Mouse (Mus musculus) MEL (cell line): Measurements from ENCODE around the gene Hectd3. TPM values are rescaled to one million over a fixed set of nuclear protein-coding genes. Genes with fewer than 3 reads are reported as not detected.

Experiments
- DNase-seq: peaks from one replicate; pipeline ENCODE4 v3.0.0; 2011; ENCODE audit warnings: low read depth, low spot score
- H3K27ac ChIP-seq: 2 replicates; pipeline ENCODE4 v1.5.1; 2012; ENCODE audit warnings: low read depth, mild to moderate bottlenecking, control low read depth, low read length, moderate library complexity; ENCODE audit not compliant: control insufficient read depth
- H3K27me3 ChIP-seq, 2 experiments: fragments of 150-350 bp in 1 of 2; sonication (generic) in 1 of 2; 2 replicates each; pipeline ENCODE4 v1.6.1; 2012; ENCODE audit warnings: low read length in 2 of 2, mild to moderate bottlenecking in 2 of 2, improper control_type of control experiment in 1 of 2, moderate library complexity in 1 of 2; ENCODE audit not compliant: insufficient read depth in 2 of 2, control insufficient read depth in 1 of 2
- H3K36me3 ChIP-seq, 2 experiments: 2 replicates each; pipeline ENCODE4 v1.6.1; 2012 to 2014; ENCODE audit warnings: low read length in 2 of 2, improper control_type of control experiment in 1 of 2, inconsistent platforms in 1 of 2, mild to moderate bottlenecking in 1 of 2; ENCODE audit not compliant: insufficient read depth in 2 of 2, control insufficient read depth in 1 of 2
- H3K4me1 ChIP-seq, 2 experiments: fragments of 150-350 bp in 1 of 2; sonication (generic) in 1 of 2; 2 replicates each; pipeline ENCODE4 v1.6.1; 2012; ENCODE audit warnings: low read length in 2 of 2, improper control_type of control experiment in 1 of 2, mild to moderate bottlenecking in 1 of 2; ENCODE audit not compliant: insufficient read depth in 2 of 2, control insufficient read depth in 1 of 2
- H3K4me3 ChIP-seq, 2 experiments: fragments of 150-350 bp in 1 of 2; sonication (generic) in 1 of 2; 2 replicates each; pipeline ENCODE4 v1.5.1; 2012; ENCODE audit warnings: low read depth in 2 of 2, low read length in 2 of 2, mild to moderate bottlenecking in 2 of 2, moderate library complexity in 2 of 2, control low read depth in 1 of 2, improper control_type of control experiment in 1 of 2; ENCODE audit not compliant: control insufficient read depth in 1 of 2, insufficient read depth in 1 of 2
- H3K79me2 ChIP-seq: 2 replicates; pipeline ENCODE4 v1.6.1; 2012; ENCODE audit warnings: mild to moderate bottlenecking, low read length, moderate library complexity; ENCODE audit not compliant: control insufficient read depth, poor library complexity, insufficient read depth
- H3K9ac ChIP-seq: 2 replicates; pipeline ENCODE4 v1.6.1; 2012; ENCODE audit warnings: low read depth, mild to moderate bottlenecking, control low read depth, low read length, moderate library complexity; ENCODE audit not compliant: control insufficient read depth, poor library complexity, severe bottlenecking
- H3K9me3 ChIP-seq: fragments of 150-350 bp; sonication (generic); replicated peaks from 2 replicates; pipeline ENCODE4 v1.6.1; 2012; ENCODE audit warnings: mild to moderate bottlenecking, low read length, improper control_type of control experiment, moderate library complexity; ENCODE audit not compliant: insufficient read depth
- BHLHE40 ChIP-seq: IDR thresholded peaks from 2 replicates; pipeline ENCODE4 v1.6.1; 2012; ENCODE audit warnings: low read depth, mild to moderate bottlenecking, inconsistent platforms, low read length, improper control_type of control experiment, borderline replicate concordance
- CHD1 ChIP-seq: IDR thresholded peaks from 2 replicates; pipeline ENCODE4 v1.6.1; 2012; ENCODE audit warnings: low read depth, mild to moderate bottlenecking, inconsistent platforms, low read length, improper control_type of control experiment
- CHD2 ChIP-seq: IDR thresholded peaks from 2 replicates; pipeline ENCODE4 v1.6.1; 2011; ENCODE audit warnings: low read length, improper control_type of control experiment
- CTCF ChIP-seq, 3 experiments: IDR thresholded peaks in 2 of 3; conservative IDR thresholded peaks in 1 of 3; 2 replicates each; pipeline ENCODE4 v1.5.1; 2011 to 2012; ENCODE audit warnings: low read length in 3 of 3, low read depth in 2 of 3, mild to moderate bottlenecking in 2 of 3, improper control_type of control experiment in 1 of 3, inconsistent platforms in 1 of 3, mixed read lengths in 1 of 3, moderate library complexity in 1 of 3; ENCODE audit not compliant: control insufficient read depth in 1 of 3, insufficient read depth in 1 of 3, poor library complexity in 1 of 3, severe bottlenecking in 1 of 3
- ETS1 ChIP-seq: IDR thresholded peaks from 2 replicates; pipeline ENCODE4 v1.6.1; 2012; ENCODE audit warnings: low read depth, mild to moderate bottlenecking, inconsistent platforms, low read length, improper control_type of control experiment, moderate library complexity
- MAFK ChIP-seq: IDR thresholded peaks from 2 replicates; pipeline ENCODE4 v1.6.1; 2011; ENCODE audit warnings: low read depth, mild to moderate bottlenecking, low read length, improper control_type of control experiment, borderline replicate concordance
- MYB ChIP-seq: IDR thresholded peaks from 2 replicates; pipeline ENCODE4 v1.6.1; 2011; ENCODE audit warnings: mild to moderate bottlenecking, low read depth, low read length, improper control_type of control experiment
- POLR2A ChIP-seq, 2 experiments: IDR thresholded peaks; 2 replicates each; pipeline ENCODE4 v1.6.1; 2011 to 2012; ENCODE audit warnings: low read length in 2 of 2, mild to moderate bottlenecking in 2 of 2, control low read depth in 1 of 2, improper control_type of control experiment in 1 of 2, low read depth in 1 of 2, moderate library complexity in 1 of 2; ENCODE audit not compliant: control insufficient read depth in 1 of 2, insufficient read depth in 1 of 2, poor library complexity in 1 of 2
- POLR2AphosphoS5 ChIP-seq: IDR thresholded peaks from 2 replicates; pipeline ENCODE4 v1.6.1; 2012; ENCODE audit warnings: low read depth, borderline replicate concordance, mild to moderate bottlenecking, inconsistent platforms, low read length, moderate library complexity, mixed read lengths
- RAD21 ChIP-seq: IDR thresholded peaks from 2 replicates; pipeline ENCODE4 v1.6.1; 2011; ENCODE audit warnings: mild to moderate bottlenecking, low read depth, low read length, improper control_type of control experiment
- RCOR1 ChIP-seq: IDR thresholded peaks from 2 replicates; pipeline ENCODE4 v1.6.1; 2012; ENCODE audit warnings: low read depth, mild to moderate bottlenecking, inconsistent platforms, low read length, improper control_type of control experiment
- SMC3 ChIP-seq: IDR thresholded peaks from 2 replicates; pipeline ENCODE4 v1.6.1; 2011; ENCODE audit warnings: low read depth, low read length, improper control_type of control experiment
- TCF12 ChIP-seq: IDR thresholded peaks from 2 replicates; pipeline ENCODE4 v1.6.1; 2014; ENCODE audit warnings: low read depth, mild to moderate bottlenecking, inconsistent platforms, low read length, improper control_type of control experiment, moderate library complexity
- USF2 ChIP-seq, 2 experiments: IDR thresholded peaks; 2 replicates each; pipeline ENCODE4 v1.6.1; 2011 to 2012; ENCODE audit warnings: improper control_type of control experiment in 2 of 2, low read length in 2 of 2, borderline replicate concordance in 1 of 2, inconsistent platforms in 1 of 2, low read depth in 1 of 2, mild to moderate bottlenecking in 1 of 2; ENCODE audit not compliant: insufficient read depth in 1 of 2
- ZMIZ1 ChIP-seq: IDR thresholded peaks from 2 replicates; pipeline ENCODE4 v1.6.1; 2012; ENCODE audit warnings: low read depth, mild to moderate bottlenecking, inconsistent platforms, low read length, improper control_type of control experiment, moderate library complexity
- ZNF384 ChIP-seq: IDR thresholded peaks from 2 replicates; pipeline ENCODE4 v1.6.1; 2012; ENCODE audit warnings: low read depth, mild to moderate bottlenecking, inconsistent platforms, low read length, improper control_type of control experiment
- polyA plus RNA-seq, 2 experiments: library from polyadenylated mRNA; stranded (reverse) in 1 of 2; unstranded in 1 of 2; fragments of >175 nt in 1 of 2; fragments of >200 nt in 1 of 2; gene quantifications; 2 replicates each; pipeline versions ENCODE4 v1.2.1 to v1.2.4; 2012; ENCODE audit warnings: low replicate concordance in 2 of 2, low read depth in 1 of 2; ENCODE audit not compliant: insufficient read length in 2 of 2, insufficient read depth in 1 of 2, missing spikeins in 1 of 2
- total RNA-seq: library from RNA; depleted of rRNA; stranded (reverse); fragments of 300-350 nt; gene quantifications from 2 replicates; pipeline ENCODE4 v1.2.3, GENCODE M21; 2012

Hectd3 gene
- total and polyA plus RNA-seq, 3 experiments: 9.8 to 19.1 TPM; not detected in 1

DNA sequence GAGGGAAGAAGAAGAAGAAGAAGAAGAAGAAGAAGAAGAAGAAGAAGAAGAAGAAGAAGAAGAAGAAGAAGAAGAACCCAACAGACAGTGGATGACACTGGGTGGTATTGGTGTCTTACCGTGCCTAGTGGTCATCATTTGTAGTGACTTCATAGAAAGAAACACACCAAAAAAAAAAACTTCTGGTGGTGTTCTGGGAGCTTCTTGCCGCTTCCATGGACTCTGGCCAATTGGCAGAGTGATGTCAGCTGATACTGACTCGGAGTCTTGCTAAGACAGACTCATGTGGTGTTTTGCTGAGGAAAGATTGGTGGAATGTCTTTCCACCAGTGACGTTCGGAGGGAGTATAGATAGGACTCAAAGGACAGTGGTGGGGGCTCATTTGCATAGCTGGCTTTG, 15.1 kb downstream of the Hectd3 start:
- H3K4me3 ChIP-seq: no peak overlapping the region
- TF ChIP-seq TCF12: no peak
- no peak for TF ChIP-seq USF2 (IDR thresholded peaks at IDR 0.05; ENCODE audit: borderline replicate concordance in 1 of 2, insufficient read depth in 1 of 2, low read depth in 1 of 2, low read length in 2 of 2)
- no peak for TF ChIP-seq CHD1
- no peak for TF ChIP-seq CHD2
- TF ChIP-seq BHLHE40: no peak
- TF ChIP-seq RAD21: no peak
- TF ChIP-seq RCOR1: no peak
- no peak for TF ChIP-seq ZMIZ1
- H3K36me3 ChIP-seq: no peaks in the 10 kb centered on the region
- H3K4me1 ChIP-seq: no peaks in the 10 kb centered on the region
- no peak overlapping the region for H3K9ac ChIP-seq
- no peaks in the 10 kb centered on the region for H3K9me3 ChIP-seq
- H3K27me3 ChIP-seq: peaks cover 2 to 4% of the 10 kb centered on the region in 2 experiments; a peak in 2 of 4 replicates
- DNase-seq: no peak
- no peaks in the 10 kb centered on the region for H3K79me2 ChIP-seq
- no peak overlapping the region for H3K27ac ChIP-seq

DNA sequence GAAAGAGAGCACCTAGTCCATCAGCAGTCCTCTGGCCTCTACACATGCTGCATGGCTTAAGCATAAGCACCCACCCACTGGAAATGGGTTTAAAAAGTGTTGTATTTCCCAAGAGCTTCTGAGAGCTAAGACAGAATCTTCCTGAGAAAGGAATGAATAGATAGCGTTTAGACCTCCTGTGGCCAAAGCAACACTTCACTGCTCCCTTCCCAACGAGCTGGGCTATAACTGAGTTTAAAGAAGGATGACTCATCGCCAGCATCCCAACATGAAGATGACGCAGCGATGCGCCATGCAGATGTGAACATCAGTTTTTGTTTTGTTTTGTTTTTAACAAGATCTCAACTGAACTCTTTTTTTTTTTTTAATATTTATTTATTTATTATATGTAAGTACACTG, 18.5 kb downstream of the Hectd3 start:
- TF ChIP-seq CTCF (IDR thresholded peaks at IDR 0.05 in 2 of 3, conservative IDR thresholded peaks at IDR 0.05 in 1 of 3; ENCODE audit: control insufficient read depth in 1 of 3, insufficient read depth in 1 of 3, low read depth in 2 of 3, low read length in 3 of 3, poor library complexity in 1 of 3, severe bottlenecking in 1 of 3) (no peak), POLR2A (IDR thresholded peaks at IDR 0.05; ENCODE audit: control insufficient read depth in 1 of 2, insufficient read depth in 1 of 2, low read depth in 1 of 2, low read length in 2 of 2, poor library complexity in 1 of 2) (no peak), RCOR1 (no peak), MAFK (no peak), ETS1 (no peak), MYB (no peak), ZMIZ1 (no peak), SMC3 (no peak), POLR2AphosphoS5 (no peak), ZNF384 (no peak)
- no peaks in the 10 kb centered on the region for H3K9me3 ChIP-seq
- DNase-seq: peak; percentile 33
- no peaks in the 10 kb centered on the region for H3K79me2 ChIP-seq
- H3K4me3 ChIP-seq: no peak overlapping the region
- H3K9ac ChIP-seq: no peak overlapping the region
- peaks cover under 1 to 4% of the 10 kb centered on the region in 2 experiments; a peak in 2 of 4 replicates for H3K27me3 ChIP-seq
- peaks cover 0 to under 1% of the 10 kb centered on the region in 2 experiments; a peak in 2 of 4 replicates for H3K36me3 ChIP-seq
- H3K27ac ChIP-seq: no peak overlapping the region
- H3K4me1 ChIP-seq: no peaks in the 10 kb centered on the region
